Mouse (Mus musculus): ENCODE data around the gene Tgds. TPM values are rescaled to one million over a fixed set of nuclear protein-coding genes. Genes with fewer than 3 reads are reported as not detected.
A peak's percentile ranks its signal among the peaks of the same experiment; 100 is the strongest.
"Not testable (repeated sequence)": the region's sequence is repeated elsewhere in the genome, so short reads cannot be mapped to it uniquely, and the experiment has no call there.

Gene Tgds
- polyA plus RNA-seq, 1 experiment = 13.7 TPM

- TF ChIP-seq CTCF (IDR thresholded peaks at IDR 0.05; ENCODE audit: borderline replicate concordance, control insufficient read depth, extremely low read depth, insufficient read depth, low read length, poor library complexity) (no peak), POLR2A (IDR thresholded peaks at IDR 0.05; ENCODE audit: control insufficient read depth, extremely low read depth, insufficient read depth, low read length, poor library complexity) (no peak)
- WGBS = 41% methylated on average over 11 of the region's 11 CpGs
- peak; percentile 7 for DNase-seq
Measured at GRCm38 (mm10) chr14:118173590-118174203, 41.1 kb upstream of the Tgds start.

GRCm38 (mm10) chr14:118168776-118169175 lies 36.2 kb upstream of the Tgds start:
- Histone ChIP-seq H3K27ac (ENCODE audit: control insufficient read depth, insufficient read depth, low read length) (no peak overlapping the region), H3K4me1 (replicated peaks; ENCODE audit: control insufficient read depth, insufficient read depth, low read length) (peaks cover 2% of the 10 kb centered on the region; the same call in 1 of the 2 replicates), H3K27me3 (ENCODE audit: control insufficient read depth, insufficient read depth, low read length) (no peaks in the 10 kb centered on the region), H3K36me3 (ENCODE audit: control insufficient read depth, insufficient read depth, low read length) (no peaks in the 10 kb centered on the region), H3K4me3 (ENCODE audit: control insufficient read depth, insufficient read depth, low read length) (no peak overlapping the region)
- no peak for DNase-seq
- TF ChIP-seq POLR2A (IDR thresholded peaks at IDR 0.05; ENCODE audit: control insufficient read depth, extremely low read depth, insufficient read depth, low read length, poor library complexity) (no peak), CTCF (IDR thresholded peaks at IDR 0.05; ENCODE audit: borderline replicate concordance, control insufficient read depth, extremely low read depth, insufficient read depth, low read length, poor library complexity) (no peak)
- WGBS = 97% methylated on average over 4 of the region's 4 CpGs

More at GRCm38 (mm10) chr14:118173590-118174203, 41.1 kb upstream of the Tgds start:
- Histone ChIP-seq H3K27ac (ENCODE audit: control insufficient read depth, insufficient read depth, low read length) (no peak overlapping the region), H3K36me3 (ENCODE audit: control insufficient read depth, insufficient read depth, low read length) (no peaks in the 10 kb centered on the region), H3K4me3 (ENCODE audit: control insufficient read depth, insufficient read depth, low read length) (no peak overlapping the region), H3K27me3 (ENCODE audit: control insufficient read depth, insufficient read depth, low read length) (no peaks in the 10 kb centered on the region), H3K4me1 (replicated peaks; ENCODE audit: control insufficient read depth, insufficient read depth, low read length) (peaks cover 6% of the 10 kb centered on the region; the same call in 1 of the 2 replicates)

GRCm38 (mm10) chr14:118162640-118163039 lies 30.1 kb upstream of the Tgds start:
- DNase-seq = no peak
- Histone ChIP-seq H3K27ac (ENCODE audit: control insufficient read depth, insufficient read depth, low read length) (no peak overlapping the region), H3K4me3 (ENCODE audit: control insufficient read depth, insufficient read depth, low read length) (no peak overlapping the region), H3K36me3 (ENCODE audit: control insufficient read depth, insufficient read depth, low read length) (peaks cover 11% of the 10 kb centered on the region; the same call in 1 of the 2 replicates), H3K27me3 (ENCODE audit: control insufficient read depth, insufficient read depth, low read length) (no peaks in the 10 kb centered on the region), H3K4me1 (replicated peaks; ENCODE audit: control insufficient read depth, insufficient read depth, low read length) (no peaks in the 10 kb centered on the region)
- 93% methylated on average over 14 of the region's 14 CpGs for WGBS
- TF ChIP-seq POLR2A (IDR thresholded peaks at IDR 0.05; ENCODE audit: control insufficient read depth, extremely low read depth, insufficient read depth, low read length, poor library complexity) (no peak), CTCF (IDR thresholded peaks at IDR 0.05; ENCODE audit: borderline replicate concordance, control insufficient read depth, extremely low read depth, insufficient read depth, low read length, poor library complexity) (no peak)

GRCm38 (mm10) chr14:118161751-118162150 lies 29.2 kb upstream of the Tgds start:
- no peaks in the 10 kb centered on the region for H3K27me3 ChIP-seq (ENCODE audit: control insufficient read depth, insufficient read depth, low read length)
- DNase-seq = no peak
- H3K4me1 ChIP-seq (replicated peaks; ENCODE audit: control insufficient read depth, insufficient read depth, low read length) = no peaks in the 10 kb centered on the region
- H3K27ac ChIP-seq (ENCODE audit: control insufficient read depth, insufficient read depth, low read length) = no peak overlapping the region
- TF ChIP-seq CTCF (IDR thresholded peaks at IDR 0.05; ENCODE audit: borderline replicate concordance, control insufficient read depth, extremely low read depth, insufficient read depth, low read length, poor library complexity) (no peak), POLR2A (IDR thresholded peaks at IDR 0.05; ENCODE audit: control insufficient read depth, extremely low read depth, insufficient read depth, low read length, poor library complexity) (no peak)
- peaks cover 11% of the 10 kb centered on the region; the same call in 1 of the 2 replicates for H3K36me3 ChIP-seq (ENCODE audit: control insufficient read depth, insufficient read depth, low read length)
- WGBS = 94% methylated on average over 3 of the region's 3 CpGs
- H3K4me3 ChIP-seq (ENCODE audit: control insufficient read depth, insufficient read depth, low read length) = no peak overlapping the region

- TF ChIP-seq POLR2A (IDR thresholded peaks at IDR 0.05; ENCODE audit: control insufficient read depth, extremely low read depth, insufficient read depth, low read length, poor library complexity) = no peak
- TF ChIP-seq CTCF (IDR thresholded peaks at IDR 0.05; ENCODE audit: borderline replicate concordance, control insufficient read depth, extremely low read depth, insufficient read depth, low read length, poor library complexity) = peak; percentile 84; the same call in 1 of the 2 replicates
- no peak overlapping the region for H3K27ac ChIP-seq (ENCODE audit: control insufficient read depth, insufficient read depth, low read length)
- peaks cover 7% of the 10 kb centered on the region; the same call in 1 of the 2 replicates for H3K36me3 ChIP-seq (ENCODE audit: control insufficient read depth, insufficient read depth, low read length)
- H3K4me3 ChIP-seq (ENCODE audit: control insufficient read depth, insufficient read depth, low read length) = no peak overlapping the region
- H3K27me3 ChIP-seq (ENCODE audit: control insufficient read depth, insufficient read depth, low read length) = no peaks in the 10 kb centered on the region
- WGBS = 36% methylated on average over 5 of the region's 5 CpGs
- DNase-seq = peak; percentile 75
- H3K4me1 ChIP-seq (replicated peaks; ENCODE audit: control insufficient read depth, insufficient read depth, low read length) = no peaks in the 10 kb centered on the region
Measured at GRCm38 (mm10) chr14:118157146-118157545, 24.6 kb upstream of the Tgds start.

GRCm38 (mm10) chr14:118156740-118157139 lies 24.2 kb upstream of the Tgds start:
- TF ChIP-seq POLR2A (IDR thresholded peaks at IDR 0.05; ENCODE audit: control insufficient read depth, extremely low read depth, insufficient read depth, low read length, poor library complexity) (no peak), CTCF (IDR thresholded peaks at IDR 0.05; ENCODE audit: borderline replicate concordance, control insufficient read depth, extremely low read depth, insufficient read depth, low read length, poor library complexity) (no peak)
- no peaks in the 10 kb centered on the region for H3K4me1 ChIP-seq (replicated peaks; ENCODE audit: control insufficient read depth, insufficient read depth, low read length)
- peaks cover 7% of the 10 kb centered on the region; the same call in 1 of the 2 replicates for H3K36me3 ChIP-seq (ENCODE audit: control insufficient read depth, insufficient read depth, low read length)
- H3K27ac ChIP-seq (ENCODE audit: control insufficient read depth, insufficient read depth, low read length) = no peak overlapping the region
- WGBS = 93% methylated on average over 10 of the region's 10 CpGs
- no peak overlapping the region for H3K4me3 ChIP-seq (ENCODE audit: control insufficient read depth, insufficient read depth, low read length)
- no peak for DNase-seq
- no peaks in the 10 kb centered on the region for H3K27me3 ChIP-seq (ENCODE audit: control insufficient read depth, insufficient read depth, low read length)

GRCm38 (mm10) chr14:118156056-118156455 lies 23.5 kb upstream of the Tgds start:
- H3K4me3 ChIP-seq (ENCODE audit: control insufficient read depth, insufficient read depth, low read length); H3K27ac ChIP-seq (ENCODE audit: control insufficient read depth, insufficient read depth, low read length); DNase-seq; H3K36me3 ChIP-seq (ENCODE audit: control insufficient read depth, insufficient read depth, low read length); H3K4me1 ChIP-seq (replicated peaks; ENCODE audit: control insufficient read depth, insufficient read depth, low read length); H3K27me3 ChIP-seq (ENCODE audit: control insufficient read depth, insufficient read depth, low read length): not testable (repeated sequence)
- 96% methylated on average over 16 of the region's 16 CpGs for WGBS
